Mouse (Mus musculus) erythroblast, embryonic 14.5 days (primary cell): ENCODE data around the gene Dcxr. TPM values are rescaled to one million over a fixed set of nuclear protein-coding genes. Genes with fewer than 3 reads are reported as not detected.
"Not testable (repeated sequence)": the region's sequence is repeated elsewhere in the genome, so short reads cannot be mapped to it uniquely, and the experiment has no call there.

Experiments used
- H3K27me3 ChIP-seq: 2 replicates; pipeline ENCODE4 v1.6.1; 2012; ENCODE audit warnings: inconsistent platforms; ENCODE audit not compliant: control insufficient read depth
- H3K36me3 ChIP-seq: 2 replicates; pipeline ENCODE4 v1.6.1; 2012; ENCODE audit warnings: mild to moderate bottlenecking, inconsistent platforms; ENCODE audit not compliant: control insufficient read depth
- H3K4me1 ChIP-seq: 2 replicates; pipeline ENCODE4 v1.6.1; 2012; ENCODE audit warnings: inconsistent platforms; ENCODE audit not compliant: control insufficient read depth
- H3K4me3 ChIP-seq: replicated peaks from 2 replicates; pipeline ENCODE3; 2012; ENCODE audit warnings: moderate library complexity, mild to moderate bottlenecking, inconsistent platforms
- H3K9me3 ChIP-seq: 2 replicates; pipeline ENCODE4 v1.6.1; 2012; ENCODE audit warnings: low read length, inconsistent platforms, mixed read lengths; ENCODE audit not compliant: control insufficient read depth
- GATA1 ChIP-seq: IDR thresholded peaks from 2 replicates; pipeline ENCODE4 v1.6.1; 2012; ENCODE audit warnings: low read length, inconsistent platforms, mixed read lengths
- TAL1 ChIP-seq: IDR thresholded peaks from 3 replicates; pipeline ENCODE4 v1.6.1; 2012; ENCODE audit warnings: low read length, inconsistent platforms, mixed read lengths
- polyA plus RNA-seq: library from polyadenylated mRNA; stranded (reverse); fragments of >175 nt; gene quantifications from 2 replicates; pipeline ENCODE4 v1.2.3, GENCODE M21; 2012

The Dcxr gene
- polyA plus RNA-seq, 1 experiment: 0.66 TPM

GRCm38 (mm10) chr11:120686650-120687272, 40.3 kb downstream of the Dcxr start:
- peaks cover 85% of the 10 kb centered on the region for H3K36me3 ChIP-seq
- H3K27me3 ChIP-seq: no peaks in the 10 kb centered on the region
- H3K4me3 ChIP-seq: no peak overlapping the region
- no peaks in the 10 kb centered on the region for H3K9me3 ChIP-seq
- H3K4me1 ChIP-seq: no peaks in the 10 kb centered on the region
- TF ChIP-seq TAL1 (no peak), GATA1 (no peak)

- Histone ChIP-seq H3K4me1 (no peaks in the 10 kb centered on the region), H3K36me3 (peaks cover 89% of the 10 kb centered on the region), H3K27me3 (no peaks in the 10 kb centered on the region), H3K9me3 (no peaks in the 10 kb centered on the region), H3K4me3 (no peak overlapping the region)
- TF ChIP-seq TAL1 (no peak), GATA1 (no peak)
Measured at GRCm38 (mm10) chr11:120684660-120685059, 42.4 kb downstream of the Dcxr start.

GRCm38 (mm10) chr11:120684086-120684485, 43.0 kb downstream of the Dcxr start:
- H3K27me3 ChIP-seq: no peaks in the 10 kb centered on the region
- no peaks in the 10 kb centered on the region for H3K4me1 ChIP-seq
- no peak overlapping the region for H3K4me3 ChIP-seq
- H3K36me3 ChIP-seq: peaks cover 89% of the 10 kb centered on the region
- no peaks in the 10 kb centered on the region for H3K9me3 ChIP-seq
- TF ChIP-seq GATA1: no peak
- TF ChIP-seq TAL1: no peak

GRCm38 (mm10) chr11:120683536-120683935, 43.5 kb downstream of the Dcxr start:
- no peaks in the 10 kb centered on the region for H3K4me1 ChIP-seq
- H3K27me3 ChIP-seq: no peaks in the 10 kb centered on the region
- peaks cover 88% of the 10 kb centered on the region for H3K36me3 ChIP-seq
- TF ChIP-seq TAL1 (no peak), GATA1 (no peak)
- H3K9me3 ChIP-seq: no peaks in the 10 kb centered on the region
- H3K4me3 ChIP-seq: no peak overlapping the region

- H3K9me3 ChIP-seq: no peaks in the 10 kb centered on the region
- no peak for TF ChIP-seq TAL1
- H3K27me3 ChIP-seq: no peaks in the 10 kb centered on the region
- H3K4me3 ChIP-seq: no peak overlapping the region
- H3K36me3 ChIP-seq: peaks cover 88% of the 10 kb centered on the region
- no peaks in the 10 kb centered on the region; the same call in 1 of the 2 replicates for H3K4me1 ChIP-seq
Measured at GRCm38 (mm10) chr11:120682683-120683082, 44.4 kb downstream of the Dcxr start.

GRCm38 (mm10) chr11:120679909-120680308, 47.2 kb downstream of the Dcxr start:
- Histone ChIP-seq H3K27me3 (no peaks in the 10 kb centered on the region), H3K4me1 (peaks cover 10% of the 10 kb centered on the region), H3K36me3 (peaks cover 83% of the 10 kb centered on the region), H3K9me3 (no peaks in the 10 kb centered on the region), H3K4me3 (no peak overlapping the region)
- no peak for TF ChIP-seq TAL1
- no peak for TF ChIP-seq GATA1

- Histone ChIP-seq H3K4me3 (no peak overlapping the region), H3K27me3 (no peaks in the 10 kb centered on the region), H3K36me3 (peaks cover 61% of the 10 kb centered on the region), H3K4me1 (peaks cover 34% of the 10 kb centered on the region), H3K9me3 (no peaks in the 10 kb centered on the region)
- TF ChIP-seq TAL1 (no peak), GATA1 (no peak)
Measured at GRCm38 (mm10) chr11:120676951-120677350, 50.1 kb downstream of the Dcxr start.

GRCm38 (mm10) chr11:120675875-120676274, 51.2 kb downstream of the Dcxr start:
- not testable (repeated sequence) for H3K27me3 ChIP-seq, H3K4me3 ChIP-seq, H3K9me3 ChIP-seq
- H3K36me3 ChIP-seq: peaks cover 55% of the 10 kb centered on the region
- peaks cover 35% of the 10 kb centered on the region for H3K4me1 ChIP-seq

Other genes starting within 250 kb of the Dcxr start
- 14.6 and 16.8 TPM in 2 replicates for gene Mrpl12, start 242.7 kb downstream of the Dcxr start, polyA plus RNA-seq
- 5.5 and 6.6 TPM in 2 replicates for gene Slc25a10, start 235.4 kb downstream of the Dcxr start, polyA plus RNA-seq
- 0.03 TPM in 1 of 2 replicates, not detected in the other for gene Gcgr, start 196.6 kb downstream of the Dcxr start, polyA plus RNA-seq
- 4.1 and 5.7 TPM in 2 replicates for gene Mcrip1, start 177.6 kb downstream of the Dcxr start, polyA plus RNA-seq
- 0.05 TPM in 1 of 2 replicates, not detected in the other for gene Ppp1r27, start 176.1 kb downstream of the Dcxr start, polyA plus RNA-seq
- 23.2 and 24.6 TPM in 2 replicates for gene P4hb, start 154.0 kb downstream of the Dcxr start, polyA plus RNA-seq
- 52.3 and 59.5 TPM in 2 replicates for gene Arhgdia, start 145.7 kb downstream of the Dcxr start, polyA plus RNA-seq
- gene Alyref, start 128.9 kb downstream of the Dcxr start, polyA plus RNA-seq: 56.7 and 59.1 TPM in 2 replicates
- 12.9 and 19.1 TPM in 2 replicates for gene Anapc11, start 128.9 kb downstream of the Dcxr start, polyA plus RNA-seq
- gene Npb, start 118.8 kb downstream of the Dcxr start, polyA plus RNA-seq: 0.46 TPM in 1 of 2 replicates, not detected in the other
- 9.6 and 12.2 TPM in 2 replicates for gene Pcyt2, start 109.3 kb downstream of the Dcxr start, polyA plus RNA-seq
- 19.3 and 22.9 TPM in 2 replicates for gene Sirt7, start 102.0 kb downstream of the Dcxr start, polyA plus RNA-seq
- gene Mafg, start 93.7 kb downstream of the Dcxr start, polyA plus RNA-seq: 18.3 and 20.4 TPM in 2 replicates
- gene Pycr1, start 83.5 kb downstream of the Dcxr start, polyA plus RNA-seq: 0.03 and 0.06 TPM in 2 replicates
- gene Myadml2, start 79.1 kb downstream of the Dcxr start, polyA plus RNA-seq: not detected in 2 replicates
- 0.02 TPM in 1 of 2 replicates, not detected in the other for gene Notum, start 66.1 kb downstream of the Dcxr start, polyA plus RNA-seq
- gene Aspscr1, start 54.3 kb downstream of the Dcxr start, polyA plus RNA-seq: 50.9 and 60.7 TPM in 2 replicates
- 5.2 and 14.7 TPM in 2 replicates for gene Cenpx, start 13.5 kb downstream of the Dcxr start, polyA plus RNA-seq
- 1.4 and 1.5 TPM in 2 replicates for gene Lrrc45, start 13.4 kb downstream of the Dcxr start, polyA plus RNA-seq
- 0.08 and 0.41 TPM in 2 replicates for gene Rac3, start 5.8 kb downstream of the Dcxr start, polyA plus RNA-seq
- not detected in 2 replicates for gene Cbr2, start 4.8 kb upstream of the Dcxr start, polyA plus RNA-seq
- 20.5 and 21.4 TPM in 2 replicates for gene Hmga1b, start 35.5 kb upstream of the Dcxr start, polyA plus RNA-seq
- 3.1 and 4.6 TPM in 2 replicates for gene Rfng, start 56.9 kb upstream of the Dcxr start, polyA plus RNA-seq
- gene Gps1, start 57.0 kb upstream of the Dcxr start, polyA plus RNA-seq: 2.4 and 3.1 TPM in 2 replicates
- 14.2 and 21.1 TPM in 2 replicates for gene Dus1l, start 69.1 kb upstream of the Dcxr start, polyA plus RNA-seq
- 4.6 and 5.0 TPM in 2 replicates for gene Fasn, start 97.3 kb upstream of the Dcxr start, polyA plus RNA-seq
- gene Ccdc57, start 205.6 kb upstream of the Dcxr start, polyA plus RNA-seq: 0.23 and 0.39 TPM in 2 replicates
- gene Slc16a3, start 221.2 kb upstream of the Dcxr start, polyA plus RNA-seq: 7.3 and 8.2 TPM in 2 replicates